Mouse (Mus musculus): ENCODE measurements around the gene Mchr1.

GRCm38 (mm10) chr15:81255063-81255462 lies 19.8 kb downstream of the Mchr1 start:
- no peak for TF ChIP-seq POLR2A (IDR thresholded peaks at IDR 0.05; ENCODE audit: borderline replicate concordance, low read depth, low read length)
- no peak for TF ChIP-seq CTCF (IDR thresholded peaks at IDR 0.05; ENCODE audit: low read depth, low read length)

Data from bone marrow macrophage, adult 2 months (primary cell).